Mouse (Mus musculus) neural tube, embryonic 15.5 days (tissue): Measurements from ENCODE around the gene Mettl27. TPM values are rescaled to one million over a fixed set of nuclear protein-coding genes. Genes with fewer than 3 reads are reported as not detected.
A peak's percentile ranks its signal among the peaks of the same experiment; 100 is the strongest.
"Not testable (repeated sequence)": the region's sequence is repeated elsewhere in the genome, so short reads cannot be mapped to it uniquely, and the experiment has no call there.

Experiments used
- ATAC-seq: fragments of 200-750 bp; cut with Nextera tagmentation; 2 replicates; pipeline ENCODE4 v1.8.0; 2017; ENCODE audit warnings: mild to moderate bottlenecking, moderate TSS enrichment, moderate library complexity; ENCODE audit not compliant: low FRiP score
- H3K27ac ChIP-seq: fragments of 300-500 bp; sonication (generic); replicated peaks from 2 replicates; pipeline ENCODE4 v1.5.1; 2015; ENCODE audit warnings: mild to moderate bottlenecking, inconsistent platforms
- H3K27me3 ChIP-seq: fragments of 300-500 bp; sonication (generic); replicated peaks from 2 replicates; pipeline ENCODE4 v1.6.1; 2015; ENCODE audit warnings: inconsistent platforms
- H3K36me3 ChIP-seq: fragments of 300-500 bp; sonication (generic); 2 replicates; pipeline ENCODE4 v1.6.1; 2015; ENCODE audit warnings: inconsistent platforms
- H3K4me1 ChIP-seq: fragments of 300-500 bp; sonication (generic); 2 replicates; pipeline ENCODE4 v1.6.1; 2015; ENCODE audit warnings: inconsistent platforms
- H3K4me2 ChIP-seq: fragments of 300-500 bp; sonication (generic); 2 replicates; pipeline ENCODE4 v1.6.1; 2015; ENCODE audit warnings: inconsistent platforms, mild to moderate bottlenecking, moderate library complexity
- H3K4me3 ChIP-seq: fragments of 300-500 bp; sonication (generic); replicated peaks from 2 replicates; pipeline ENCODE4 v1.5.1; 2015; ENCODE audit warnings: mild to moderate bottlenecking, inconsistent platforms
- H3K9ac ChIP-seq: fragments of 300-500 bp; sonication (generic); replicated peaks from 2 replicates; pipeline ENCODE4 v1.6.1; 2015; ENCODE audit warnings: mild to moderate bottlenecking, inconsistent platforms
- H3K9me3 ChIP-seq: fragments of 300-500 bp; sonication (generic); replicated peaks from 2 replicates; pipeline ENCODE4 v1.6.1; 2016; ENCODE audit warnings: inconsistent platforms
- WGBS: fragments of 180-500 bp; shearing (Covaris S2); methylation state at CpG from one replicate; pipeline ENCODE4 v1.1.7; 2015; ENCODE audit warnings: mixed read lengths; 5-methylcytosine and 5-hydroxymethylcytosine counted together
- polyA plus RNA-seq: library from polyadenylated mRNA; unstranded; fragments of >200 nt; fragmentation: Nextera tagmentation; extraction: Ambion mirVana; gene quantifications from 2 replicates; pipeline ENCODE4 v1.2.1, GENCODE M21; 2015

Mettl27 gene
- polyA plus RNA-seq, 1 experiment from 2014 or later = 4.2 TPM

DNA sequence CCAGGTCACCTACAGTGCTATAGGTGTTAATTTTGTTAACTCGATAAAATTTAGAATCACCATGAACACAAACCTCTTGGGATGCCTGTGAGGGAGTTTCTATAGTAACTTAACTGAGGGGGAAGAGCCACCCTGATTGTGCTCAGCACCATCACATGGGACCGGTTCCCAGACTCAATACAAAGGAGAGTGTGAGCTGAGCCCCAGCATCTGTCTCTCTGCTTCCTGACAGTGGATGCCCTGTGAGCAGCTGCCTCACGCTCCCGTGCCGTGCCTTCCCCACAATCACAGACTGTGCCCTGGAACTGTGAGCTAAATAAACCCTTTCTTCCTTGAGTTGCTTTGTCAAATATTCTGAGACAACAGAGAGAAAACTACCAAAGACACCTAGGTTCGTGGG, 9.0 kb upstream of the Mettl27 start:
- Histone ChIP-seq H3K27ac (no peak overlapping the region), H3K4me1 (no peaks in the 10 kb centered on the region), H3K4me3 (no peak overlapping the region), H3K9ac (no peak overlapping the region), H3K4me2 (no peak overlapping the region), H3K9me3 (no peaks in the 10 kb centered on the region), H3K27me3 (no peaks in the 10 kb centered on the region), H3K36me3 (no peaks in the 10 kb centered on the region)
- ATAC-seq = no peak
- 48% methylated on average over 6 of the region's 6 CpGs for WGBS

DNA sequence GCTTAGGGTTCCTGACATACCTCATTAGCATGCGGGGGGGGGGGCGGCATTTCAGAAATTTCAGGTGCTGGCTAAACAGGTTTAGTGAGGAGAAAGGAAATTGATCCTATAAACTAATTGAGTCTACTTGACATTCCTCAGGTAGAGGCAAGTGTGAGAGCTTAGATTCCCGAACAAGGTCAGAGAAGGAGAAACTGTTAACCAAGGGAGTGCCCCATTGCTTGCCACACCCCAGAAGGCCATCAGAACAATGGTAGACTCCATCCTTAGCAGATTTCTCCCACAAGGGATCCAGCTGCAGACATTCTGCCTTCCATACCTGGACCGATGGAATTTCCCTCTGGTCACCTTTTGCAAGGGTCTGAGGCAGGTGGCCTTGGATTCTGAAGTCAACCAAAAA, 5.4 kb upstream of the Mettl27 start:
- H3K9me3 ChIP-seq = no peaks in the 10 kb centered on the region
- no peak overlapping the region for H3K4me2 ChIP-seq
- no peak overlapping the region for H3K9ac ChIP-seq
- no peaks in the 10 kb centered on the region for H3K4me1 ChIP-seq
- H3K27ac ChIP-seq = no peak overlapping the region
- 81% methylated on average over 4 of the region's 4 CpGs for WGBS
- ATAC-seq = no peak
- no peaks in the 10 kb centered on the region for H3K36me3 ChIP-seq
- no peaks in the 10 kb centered on the region; the same call in 1 of the 2 replicates for H3K27me3 ChIP-seq
- no peak overlapping the region for H3K4me3 ChIP-seq

DNA sequence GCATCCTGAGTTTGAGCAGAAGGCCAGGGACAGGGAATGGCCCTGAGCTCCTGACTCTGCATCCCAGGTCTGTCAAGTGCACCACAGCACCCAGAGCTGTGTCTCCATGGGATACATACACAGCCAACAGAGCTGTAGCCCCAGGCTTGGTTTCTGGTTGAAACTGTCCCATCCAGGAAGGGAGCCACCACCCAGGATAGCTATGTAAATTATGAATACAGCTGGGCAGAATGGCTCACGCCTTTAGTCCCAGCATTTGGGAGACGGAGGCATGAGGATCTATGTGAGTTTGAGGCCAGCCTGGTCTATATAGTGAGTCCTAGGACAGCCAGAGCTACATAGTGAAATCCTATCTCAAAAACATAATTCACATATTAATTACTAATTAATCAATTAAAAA, 2.2 kb upstream of the Mettl27 start:
- H3K4me3 ChIP-seq = no peak overlapping the region
- ATAC-seq = no peak
- no peak overlapping the region for H3K4me2 ChIP-seq
- H3K27me3 ChIP-seq = no peaks in the 10 kb centered on the region; the same call in 1 of the 2 replicates
- peaks cover 8% of the 10 kb centered on the region for H3K4me1 ChIP-seq
- H3K27ac ChIP-seq = no peak overlapping the region
- no peaks in the 10 kb centered on the region for H3K9me3 ChIP-seq
- no peak overlapping the region for H3K9ac ChIP-seq
- 92% methylated on average over 2 of the region's 2 CpGs for WGBS
- no peaks in the 10 kb centered on the region for H3K36me3 ChIP-seq

DNA sequence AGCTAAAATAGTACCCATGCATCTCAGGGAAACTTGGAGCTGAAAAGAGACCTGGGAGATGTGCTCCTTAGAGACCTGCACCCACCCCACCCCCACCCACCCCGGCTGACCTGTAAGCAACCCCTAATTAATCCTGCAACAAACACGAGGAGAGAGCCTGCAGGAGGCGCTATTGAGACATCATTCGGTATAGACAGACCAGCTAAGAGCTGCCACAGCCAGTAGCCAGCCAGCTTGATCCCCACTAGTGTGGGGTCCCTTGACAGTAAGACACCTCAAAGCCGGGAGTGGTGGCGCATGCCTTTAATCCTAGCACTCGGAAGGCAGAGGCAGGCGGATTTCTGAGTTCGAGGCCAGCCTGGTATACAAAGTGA, 722 bp downstream of the Mettl27 start:
- peak overlapping the region; percentile 98 for H3K4me2 ChIP-seq
- WGBS = 53% methylated on average over 9 of the region's 9 CpGs
- peak; percentile 36; the same call in 1 of the 2 replicates for ATAC-seq

DNA sequence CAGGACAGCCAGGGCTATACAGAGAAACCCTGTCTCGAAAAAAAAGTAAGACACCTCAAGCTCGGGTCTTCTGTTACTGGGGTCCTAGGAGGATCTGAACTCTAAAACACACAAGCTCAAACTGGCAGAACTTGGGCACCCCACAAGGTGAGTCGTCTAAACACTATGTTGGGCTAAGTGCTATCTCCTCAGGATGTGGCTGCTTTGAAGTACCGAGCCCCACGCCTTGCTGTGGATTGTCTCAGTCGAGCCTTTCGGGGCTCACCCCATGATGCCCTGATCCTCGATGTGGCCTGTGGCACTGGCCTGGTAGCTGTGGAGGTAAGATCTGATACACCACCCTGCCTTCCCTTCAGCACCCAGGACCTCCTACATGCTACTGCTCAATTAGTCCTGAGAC, 1.1 kb downstream of the Mettl27 start:
- Histone ChIP-seq H3K4me2 (no peak overlapping the region), H3K27ac (no peak overlapping the region), H3K9ac (no peak overlapping the region), H3K4me3 (no peak overlapping the region), H3K27me3 (no peaks in the 10 kb centered on the region; the same call in 1 of the 2 replicates), H3K36me3 (no peaks in the 10 kb centered on the region), H3K9me3 (no peaks in the 10 kb centered on the region), H3K4me1 (peaks cover 8% of the 10 kb centered on the region)
- no peak for ATAC-seq
- WGBS = 90% methylated on average over 8 of the region's 8 CpGs

More for the DNA sequence above, 722 bp downstream of the Mettl27 start:
- H3K9ac ChIP-seq = peak overlapping the region; percentile 73; the same call in 1 of the 2 replicates
- no peaks in the 10 kb centered on the region for H3K9me3 ChIP-seq
- H3K27ac ChIP-seq = no peak overlapping the region
- peaks cover 8% of the 10 kb centered on the region for H3K4me1 ChIP-seq
- peak overlapping the region; percentile 71 for H3K4me3 ChIP-seq
- H3K27me3 ChIP-seq = no peaks in the 10 kb centered on the region; the same call in 1 of the 2 replicates
- H3K36me3 ChIP-seq = no peaks in the 10 kb centered on the region

DNA sequence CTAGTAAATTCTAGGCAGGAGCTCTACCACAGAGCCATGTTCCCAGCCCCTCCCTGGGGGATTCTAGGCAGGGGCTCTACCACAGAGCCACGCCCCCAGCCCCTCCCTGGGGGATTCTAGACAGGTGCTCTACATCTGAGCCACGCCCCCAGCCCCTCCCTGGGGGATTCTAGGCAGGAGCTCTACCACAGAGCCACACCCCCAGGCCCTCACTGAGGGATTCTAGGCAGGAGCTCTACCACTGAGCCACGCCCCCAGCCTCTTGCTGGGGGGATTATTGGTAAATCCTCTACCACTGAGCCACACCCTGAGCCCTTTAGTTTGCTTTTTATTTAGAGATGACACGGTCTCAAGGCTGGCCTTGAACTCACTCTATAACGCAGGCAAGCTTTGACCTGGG, 1.5 kb downstream of the Mettl27 start:
- 88% methylated on average over 5 of the region's 5 CpGs for WGBS
- not testable (repeated sequence) for H3K36me3 ChIP-seq, H3K4me3 ChIP-seq, H3K27ac ChIP-seq, ATAC-seq, H3K9ac ChIP-seq, H3K4me1 ChIP-seq, H3K27me3 ChIP-seq, H3K9me3 ChIP-seq, H3K4me2 ChIP-seq

DNA sequence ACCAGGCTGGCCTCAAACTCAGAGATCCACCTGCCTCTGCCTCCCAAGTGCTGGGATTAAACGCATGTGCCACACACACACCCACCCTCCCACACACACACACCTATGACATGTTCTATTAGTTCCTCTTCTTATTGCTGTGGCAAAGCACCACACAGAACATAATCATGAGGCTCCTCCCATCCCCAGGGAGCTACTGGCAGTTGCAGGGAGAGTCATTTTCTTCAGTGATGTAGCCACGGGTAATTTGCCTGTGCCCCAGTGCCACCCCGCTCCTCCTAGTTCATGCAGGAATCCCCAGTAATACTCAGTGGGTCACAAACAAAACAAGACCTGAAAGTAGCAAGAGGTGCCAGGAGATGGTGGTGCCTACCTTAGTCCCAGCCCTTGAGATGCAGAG, 2.5 kb downstream of the Mettl27 start:
- Histone ChIP-seq H3K27ac (no peak overlapping the region), H3K9me3 (no peaks in the 10 kb centered on the region), H3K9ac (no peak overlapping the region), H3K27me3 (no peaks in the 10 kb centered on the region; the same call in 1 of the 2 replicates), H3K4me3 (no peak overlapping the region), H3K36me3 (no peaks in the 10 kb centered on the region), H3K4me2 (no peak overlapping the region), H3K4me1 (peaks cover 8% of the 10 kb centered on the region)
- 89% methylated on average over 3 of the region's 3 CpGs for WGBS
- no peak for ATAC-seq

DNA sequence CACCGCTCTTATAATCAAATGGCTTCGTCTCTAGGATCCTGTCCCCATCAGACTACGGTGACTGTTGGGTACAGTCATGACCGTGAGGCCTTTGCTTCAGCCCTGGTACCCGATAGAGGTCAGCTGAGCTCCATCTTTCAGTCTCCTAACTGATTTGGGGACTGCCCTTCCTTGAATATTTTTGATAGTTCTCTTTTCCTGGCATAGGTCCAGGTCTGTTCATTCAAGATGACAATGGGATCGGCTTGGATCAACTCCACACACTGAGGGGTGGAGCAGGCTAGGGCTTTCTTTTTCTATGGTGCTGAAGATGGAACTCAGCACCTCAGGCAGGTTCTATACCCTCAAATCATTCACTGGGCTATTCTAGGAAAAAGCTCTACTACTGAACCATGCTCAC, 3.9 kb downstream of the Mettl27 start:
- no peak overlapping the region for H3K4me2 ChIP-seq
- no peak overlapping the region for H3K9ac ChIP-seq
- no peaks in the 10 kb centered on the region for H3K9me3 ChIP-seq
- H3K27me3 ChIP-seq = no peaks in the 10 kb centered on the region
- H3K36me3 ChIP-seq = no peaks in the 10 kb centered on the region
- peaks cover 8% of the 10 kb centered on the region for H3K4me1 ChIP-seq
- no peak overlapping the region for H3K27ac ChIP-seq
- H3K4me3 ChIP-seq = no peak overlapping the region
- 94% methylated on average over 6 of the region's 6 CpGs for WGBS
- no peak for ATAC-seq

DNA sequence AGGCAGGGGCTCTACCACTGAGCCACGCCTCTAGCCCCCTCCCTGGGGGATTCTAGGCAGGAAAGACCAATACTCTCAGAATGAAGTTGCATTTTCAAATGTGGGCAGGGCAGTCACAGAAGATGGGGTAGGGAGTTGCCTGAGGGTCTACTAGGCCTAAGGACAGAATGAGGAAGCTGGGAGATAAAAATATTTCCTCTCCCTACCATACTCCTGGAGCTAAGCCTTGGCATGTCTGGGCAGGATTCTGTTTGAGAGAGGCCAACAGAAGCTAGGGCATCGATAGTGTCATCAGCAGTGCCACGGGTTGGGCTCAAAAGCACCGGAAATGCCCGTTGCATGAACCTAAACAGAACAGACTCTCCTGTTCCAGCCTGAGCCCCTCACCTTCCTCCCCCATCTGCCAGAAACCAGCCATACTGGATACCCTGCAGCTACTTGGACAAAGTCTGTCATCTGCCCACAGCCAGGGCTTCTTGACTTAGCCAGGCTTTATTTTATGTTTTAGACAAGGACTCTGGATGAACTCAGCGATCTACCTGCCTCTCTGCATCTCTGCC, 4.5 kb downstream of the Mettl27 start:
- Histone ChIP-seq H3K36me3 (no peaks in the 10 kb centered on the region), H3K4me2 (no peak overlapping the region), H3K4me3 (no peak overlapping the region), H3K9me3 (no peaks in the 10 kb centered on the region), H3K9ac (no peak overlapping the region), H3K27me3 (no peaks in the 10 kb centered on the region), H3K27ac (no peak overlapping the region), H3K4me1 (peaks cover 8% of the 10 kb centered on the region)
- 90% methylated on average over 6 of the region's 6 CpGs for WGBS
- no peak for ATAC-seq

DNA sequence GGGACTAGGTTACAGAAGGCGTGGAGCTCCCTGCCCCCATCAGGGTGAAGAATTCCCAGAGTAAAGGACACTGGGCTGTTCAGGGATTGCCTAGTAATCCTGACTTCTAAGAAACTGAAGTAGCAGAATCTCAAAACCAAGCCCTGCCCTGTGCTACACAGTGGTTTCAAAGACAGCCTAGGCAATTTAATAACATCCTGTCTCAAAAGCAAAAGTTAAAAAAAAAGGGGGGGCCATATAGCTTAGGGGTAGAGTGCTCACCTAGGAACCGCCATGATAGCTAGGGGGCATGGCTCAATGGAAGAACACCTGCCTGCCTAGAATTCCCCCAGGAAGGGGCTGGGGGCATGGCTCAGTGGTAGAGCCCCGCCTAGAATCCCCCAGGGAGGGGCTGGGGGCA, 6.9 kb downstream of the Mettl27 start:
- Histone ChIP-seq H3K4me1 (no peaks in the 10 kb centered on the region), H3K27me3 (no peaks in the 10 kb centered on the region)
- WGBS = 73% methylated on average over 3 of the region's 3 CpGs

DNA sequence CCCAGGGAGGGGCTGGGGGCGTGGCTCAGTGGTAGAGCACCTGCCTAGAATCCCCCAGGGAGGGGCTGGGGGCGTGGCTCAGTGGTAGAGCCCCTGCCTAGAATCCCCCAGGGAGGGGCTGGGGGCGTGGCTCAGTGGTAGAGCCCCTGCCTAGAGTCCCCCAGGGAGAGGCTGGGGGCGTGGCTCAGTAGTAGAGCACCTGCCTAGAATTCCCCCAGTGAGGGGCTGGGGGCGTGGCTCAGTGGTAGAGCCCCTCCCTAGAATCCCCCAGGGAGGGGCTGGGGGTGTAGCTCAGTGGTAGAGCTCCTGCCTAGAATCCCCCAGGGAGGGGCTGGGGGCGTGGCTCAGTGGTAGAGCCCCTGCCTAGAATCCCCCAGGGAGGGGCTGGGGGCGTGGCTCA, 7.4 kb downstream of the Mettl27 start:
- not testable (repeated sequence) for H3K4me3 ChIP-seq, H3K4me2 ChIP-seq, H3K27ac ChIP-seq, ATAC-seq, H3K9me3 ChIP-seq, H3K27me3 ChIP-seq, H3K4me1 ChIP-seq, H3K9ac ChIP-seq, H3K36me3 ChIP-seq
- 87% methylated on average over 3 of the region's 7 CpGs for WGBS

More for the DNA sequence above, 6.9 kb downstream of the Mettl27 start:
- ATAC-seq = no peak
- Histone ChIP-seq H3K9me3 (no peaks in the 10 kb centered on the region), H3K36me3 (no peaks in the 10 kb centered on the region), H3K4me2 (no peak overlapping the region), H3K4me3 (no peak overlapping the region), H3K27ac (no peak overlapping the region), H3K9ac (no peak overlapping the region)

DNA sequence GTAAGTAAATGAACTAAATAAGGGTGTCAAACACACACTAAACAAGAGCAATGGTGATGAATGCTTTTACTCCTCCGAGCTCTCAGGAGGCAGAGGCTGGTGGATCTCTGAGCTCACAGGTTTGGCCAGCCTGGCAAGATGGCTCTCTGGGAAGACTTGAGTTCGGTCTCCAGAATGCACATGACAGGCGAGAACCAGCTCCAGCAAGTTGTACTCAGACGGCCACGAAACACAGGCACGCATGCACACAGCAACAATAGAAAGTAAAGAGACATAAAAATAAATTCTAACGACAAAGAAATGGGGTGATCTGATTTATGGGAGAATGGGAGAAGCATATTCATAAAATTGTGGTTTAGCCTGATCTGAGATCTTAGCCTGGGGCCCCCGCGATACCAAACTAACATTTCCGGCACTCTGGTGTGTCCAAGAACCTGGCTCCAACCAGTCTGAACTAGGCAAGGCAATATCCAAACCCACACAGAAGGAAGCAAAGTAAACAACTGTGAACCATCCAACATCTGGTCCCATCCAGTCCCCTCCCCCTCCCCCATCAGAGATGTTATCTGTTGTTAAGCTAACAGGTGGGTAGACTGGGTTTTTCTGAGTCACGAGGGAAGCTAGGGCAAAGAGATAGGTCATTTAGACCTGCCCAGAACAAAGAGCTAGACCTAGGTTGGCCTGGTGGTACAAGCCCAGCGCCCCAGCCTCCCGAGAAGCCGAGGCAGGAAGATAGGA, 9.5 kb downstream of the Mettl27 start:
- Histone ChIP-seq H3K4me2 (no peak overlapping the region), H3K9ac (no peak overlapping the region), H3K27me3 (peaks cover 15% of the 10 kb centered on the region), H3K27ac (no peak overlapping the region), H3K36me3 (no peaks in the 10 kb centered on the region), H3K4me1 (peaks cover 7% of the 10 kb centered on the region), H3K4me3 (no peak overlapping the region), H3K9me3 (no peaks in the 10 kb centered on the region)
- ATAC-seq = no peak
- 85% methylated on average over 14 of the region's 14 CpGs for WGBS
